Mouse (Mus musculus): ENCODE data around the gene Daglb.
"Not testable (repeated sequence)": the region's sequence is repeated elsewhere in the genome, so short reads cannot be mapped to it uniquely, and the experiment has no call there.

Daglb gene

GRCm38 (mm10) chr5:143487193-143487592 lies 22.8 kb downstream of the Daglb start:
- DNase-seq (ENCODE audit: low read depth, low spot score), result no peak

- no peak for DNase-seq (ENCODE audit: low read depth, low spot score)
Observed at GRCm38 (mm10) chr5:143487998-143488397, 23.6 kb downstream of the Daglb start.

GRCm38 (mm10) chr5:143489749-143490342 lies 25.5 kb downstream of the Daglb start:
- DNase-seq (ENCODE audit: low read depth, low spot score), result no peak

- DNase-seq (ENCODE audit: low read depth, low spot score), result no peak
Observed at GRCm38 (mm10) chr5:143491736-143492135, 27.4 kb downstream of the Daglb start.

- no peak for DNase-seq (ENCODE audit: low read depth, low spot score)
Observed at GRCm38 (mm10) chr5:143493163-143493562, 28.8 kb downstream of the Daglb start.

- no peak for DNase-seq (ENCODE audit: low read depth, low spot score)
Observed at GRCm38 (mm10) chr5:143495708-143496107, 31.3 kb downstream of the Daglb start.

GRCm38 (mm10) chr5:143497451-143497850 lies 33.1 kb downstream of the Daglb start:
- no peak for DNase-seq (ENCODE audit: low read depth, low spot score)

- no peak for DNase-seq (ENCODE audit: low read depth, low spot score)
Observed at GRCm38 (mm10) chr5:143499197-143499596, 34.8 kb downstream of the Daglb start.

GRCm38 (mm10) chr5:143499686-143500085 lies 35.3 kb downstream of the Daglb start:
- no peak for DNase-seq (ENCODE audit: low read depth, low spot score)

GRCm38 (mm10) chr5:143500711-143501110 lies 36.3 kb downstream of the Daglb start:
- not testable (repeated sequence) for DNase-seq (ENCODE audit: low read depth, low spot score)

GRCm38 (mm10) chr5:143501140-143501539 lies 36.8 kb downstream of the Daglb start:
- no peak for DNase-seq (ENCODE audit: low read depth, low spot score)

- DNase-seq (ENCODE audit: low read depth, low spot score), result no peak
Observed at GRCm38 (mm10) chr5:143501649-143502048, 37.3 kb downstream of the Daglb start.

GRCm38 (mm10) chr5:143502899-143503557 lies 38.6 kb downstream of the Daglb start:
- no peak for DNase-seq (ENCODE audit: low read depth, low spot score)

- no peak for DNase-seq (ENCODE audit: low read depth, low spot score)
Observed at GRCm38 (mm10) chr5:143503740-143504139, 39.4 kb downstream of the Daglb start.

- peak; percentile 6 for DNase-seq (ENCODE audit: low read depth, low spot score)
Observed at GRCm38 (mm10) chr5:143504453-143504852, 40.1 kb downstream of the Daglb start.

- no peak for DNase-seq (ENCODE audit: low read depth, low spot score)
Observed at GRCm38 (mm10) chr5:143505056-143505455, 40.7 kb downstream of the Daglb start.

- DNase-seq (ENCODE audit: low read depth, low spot score), result no peak
Observed at GRCm38 (mm10) chr5:143505545-143505944, 41.2 kb downstream of the Daglb start.

- DNase-seq (ENCODE audit: low read depth, low spot score), result no peak
Observed at GRCm38 (mm10) chr5:143509294-143509693, 44.9 kb downstream of the Daglb start.

- no peak for DNase-seq (ENCODE audit: low read depth, low spot score)
Observed at GRCm38 (mm10) chr5:143509737-143510136, 45.4 kb downstream of the Daglb start.

- DNase-seq (ENCODE audit: low read depth, low spot score), result no peak
Observed at GRCm38 (mm10) chr5:143511577-143511976, 47.2 kb downstream of the Daglb start.

GRCm38 (mm10) chr5:143512305-143512704 lies 47.9 kb downstream of the Daglb start:
- no peak for DNase-seq (ENCODE audit: low read depth, low spot score)

GRCm38 (mm10) chr5:143514878-143515277 lies 50.5 kb downstream of the Daglb start:
- DNase-seq (ENCODE audit: low read depth, low spot score), result no peak

- no peak for DNase-seq (ENCODE audit: low read depth, low spot score)
Observed at GRCm38 (mm10) chr5:143517005-143517404, 52.6 kb downstream of the Daglb start.
